Mouse (Mus musculus) kidney, embryonic 15.5 days (tissue): ENCODE data around the gene Tdp2. TPM values are rescaled to one million over a fixed set of nuclear protein-coding genes. Genes with fewer than 3 reads are reported as not detected.
A peak's percentile ranks its signal among the peaks of the same experiment; 100 is the strongest.

Source experiments
- ATAC-seq: fragments of 200-750 bp; cut with Nextera tagmentation; replicated peaks from 2 replicates; pipeline ENCODE4 v1.8.0; 2017; ENCODE audit warnings: moderate TSS enrichment; ENCODE audit not compliant: low FRiP score
- H3K27ac ChIP-seq: fragments of 300-500 bp; sonication (generic); 2 replicates; pipeline ENCODE4 v1.5.1; 2015; ENCODE audit warnings: mild to moderate bottlenecking, inconsistent platforms
- H3K27me3 ChIP-seq: fragments of 300-500 bp; sonication (generic); 2 replicates; pipeline ENCODE4 v1.6.1; 2015; ENCODE audit warnings: inconsistent platforms
- H3K36me3 ChIP-seq: fragments of 300-500 bp; sonication (generic); 2 replicates; pipeline ENCODE4 v1.6.1; 2015; ENCODE audit warnings: inconsistent platforms
- H3K4me1 ChIP-seq: fragments of 300-500 bp; sonication (generic); 2 replicates; pipeline ENCODE4 v1.6.1; 2015; ENCODE audit warnings: inconsistent platforms
- H3K4me2 ChIP-seq: fragments of 300-500 bp; sonication (generic); 2 replicates; pipeline ENCODE4 v1.6.1; 2015; ENCODE audit warnings: moderate library complexity, mild to moderate bottlenecking, inconsistent platforms
- H3K4me3 ChIP-seq: fragments of 300-500 bp; sonication (generic); replicated peaks from 2 replicates; pipeline ENCODE4 v1.5.1; 2015; ENCODE audit warnings: mild to moderate bottlenecking, inconsistent platforms
- H3K9ac ChIP-seq: fragments of 300-500 bp; sonication (generic); 2 replicates; pipeline ENCODE4 v1.6.1; 2015; ENCODE audit warnings: mild to moderate bottlenecking, inconsistent platforms
- H3K9me3 ChIP-seq: fragments of 300-500 bp; sonication (generic); replicated peaks from 2 replicates; pipeline ENCODE4 v1.6.1; 2016; ENCODE audit warnings: inconsistent platforms
- WGBS: fragments of 180-500 bp; shearing (Covaris S2); methylation state at CpG from one replicate; pipeline ENCODE4 v1.1.7; 2015; ENCODE audit warnings: mixed read lengths; 5-methylcytosine and 5-hydroxymethylcytosine counted together
- polyA plus RNA-seq: library from polyadenylated mRNA; unstranded; fragments of >200 nt; fragmentation: Nextera tagmentation; extraction: Ambion mirVana; gene quantifications from 2 replicates; pipeline ENCODE4 v1.2.1, GENCODE M21; 2015

Tdp2 gene
- polyA plus RNA-seq, result 63.9 and 65.5 TPM in 2 replicates

DNA sequence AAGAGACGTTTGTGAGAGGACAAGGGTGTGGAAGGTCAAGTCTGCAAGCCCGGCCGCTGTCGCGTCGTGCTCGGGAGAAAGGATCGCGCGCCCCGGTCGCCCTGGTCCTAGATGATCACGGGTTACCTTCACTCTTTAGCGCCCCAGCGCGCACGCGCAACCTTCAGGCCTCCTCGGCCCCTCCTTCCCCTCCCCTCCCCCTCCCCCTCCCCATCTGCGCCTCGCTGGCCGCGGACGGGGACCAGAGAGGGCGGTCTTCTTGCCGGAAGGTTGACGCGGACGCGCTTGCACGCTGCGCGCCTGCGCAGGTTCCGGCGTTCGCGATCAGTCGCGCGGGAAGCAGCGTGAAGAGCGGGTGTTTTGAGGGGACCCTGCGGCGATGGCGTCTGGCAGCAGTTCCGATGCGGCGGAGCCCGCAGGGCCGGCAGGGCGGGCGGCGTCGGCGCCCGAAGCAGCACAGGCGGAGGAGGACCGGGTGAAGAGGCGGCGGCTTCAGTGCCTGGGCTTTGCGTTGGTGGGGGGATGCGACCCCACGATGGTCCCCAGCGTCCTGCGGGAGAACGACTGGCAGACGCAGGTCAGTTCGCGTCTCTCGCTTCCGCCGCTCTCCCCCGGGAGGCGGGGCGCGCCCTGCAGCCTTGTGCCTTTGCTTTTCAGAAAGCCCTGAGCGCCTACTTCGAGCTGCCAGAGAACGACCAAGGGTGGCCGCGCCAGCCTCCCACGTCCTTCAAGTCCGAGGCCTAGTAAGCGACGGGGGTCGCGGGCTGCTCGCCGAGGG, at the start of gene Tdp2, which contains the start of gene Acot13:
Tdp2 (plus strand) TSS at position 327 of the 778 bp plus-strand sequence.
Acot13 (minus strand) TSS at position 188 of the 778 bp plus-strand sequence.
- Histone ChIP-seq H3K9me3 (no peaks in the 10 kb centered on the region), H3K4me2 (peak within 1 kb of the TSS; percentile 65), H3K27me3 (no peaks in the 10 kb centered on the region), H3K4me1 (peaks cover 20% of the 10 kb centered on the region), H3K36me3 (peaks cover 6% of the 10 kb centered on the region; the same call in 1 of the 2 replicates), H3K27ac (peak within 1 kb of the TSS; percentile 97), H3K9ac (peak within 1 kb of the TSS; percentile 91), H3K4me3 (peak within 1 kb of the TSS; percentile 85)
- ATAC-seq, result peak; percentile 97
- WGBS, result under 1% methylated on average over 90 of the region's 90 CpGs

DNA sequence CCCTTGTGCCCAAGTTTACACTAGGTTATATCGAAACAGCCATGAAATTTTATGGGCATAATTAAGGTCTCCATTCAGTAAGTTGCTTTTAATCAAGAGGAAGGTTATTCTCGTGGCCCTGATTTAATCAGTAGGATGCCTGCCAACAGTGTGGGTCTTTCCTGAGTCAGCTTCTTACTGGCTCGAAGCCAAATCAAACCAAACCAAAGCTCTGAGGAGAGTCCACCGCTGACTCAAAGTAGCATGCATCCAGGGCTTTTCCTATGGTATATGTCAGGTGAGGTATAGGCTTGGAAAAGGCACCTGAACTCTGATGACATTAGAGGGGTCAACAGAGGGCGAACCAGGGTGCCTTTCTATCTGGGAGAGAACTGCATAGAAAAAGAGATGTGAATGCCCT, 49.6 kb upstream of the Tdp2 start:
- no peaks in the 10 kb centered on the region for H3K9me3 ChIP-seq
- H3K4me2 ChIP-seq, result no peak overlapping the region
- ATAC-seq, result 0 out of 2 replicates have a peak, but pooled peaks have one; percentile 31
- H3K36me3 ChIP-seq, result no peaks in the 10 kb centered on the region
- H3K4me1 ChIP-seq, result peaks cover 10% of the 10 kb centered on the region; the same call in 1 of the 2 replicates
- no peak overlapping the region for H3K27ac ChIP-seq
- no peak overlapping the region for H3K4me3 ChIP-seq
- H3K27me3 ChIP-seq, result no peaks in the 10 kb centered on the region
- H3K9ac ChIP-seq, result no peak overlapping the region
- 55% methylated on average over 5 of the region's 5 CpGs for WGBS

DNA sequence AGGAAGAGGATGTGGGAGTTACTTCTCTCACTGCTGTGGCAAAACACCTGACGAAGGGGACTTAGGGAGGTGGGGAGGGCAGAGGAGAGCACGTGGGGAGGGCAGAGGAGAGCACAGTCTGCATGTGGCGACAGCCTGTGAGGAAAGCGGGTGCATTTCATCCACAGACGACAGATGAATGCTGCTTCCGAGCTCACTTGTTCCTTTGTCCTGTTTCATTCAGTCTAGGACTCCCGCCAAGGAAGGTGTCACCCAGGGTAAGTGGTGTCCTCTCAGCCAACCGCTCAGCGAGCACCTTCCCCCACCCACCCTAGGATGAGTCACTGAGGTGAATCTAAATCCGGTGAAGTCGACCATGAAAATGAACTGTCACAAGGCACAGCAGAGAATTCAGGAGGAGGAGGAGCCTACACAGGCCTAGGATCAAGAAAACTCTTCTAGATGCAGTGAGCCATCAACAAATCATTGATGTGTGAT, 45.4 kb upstream of the Tdp2 start:
- peak; percentile 93 for ATAC-seq
- 34% methylated on average over 11 of the region's 11 CpGs for WGBS
- no peaks in the 10 kb centered on the region for H3K9me3 ChIP-seq

DNA sequence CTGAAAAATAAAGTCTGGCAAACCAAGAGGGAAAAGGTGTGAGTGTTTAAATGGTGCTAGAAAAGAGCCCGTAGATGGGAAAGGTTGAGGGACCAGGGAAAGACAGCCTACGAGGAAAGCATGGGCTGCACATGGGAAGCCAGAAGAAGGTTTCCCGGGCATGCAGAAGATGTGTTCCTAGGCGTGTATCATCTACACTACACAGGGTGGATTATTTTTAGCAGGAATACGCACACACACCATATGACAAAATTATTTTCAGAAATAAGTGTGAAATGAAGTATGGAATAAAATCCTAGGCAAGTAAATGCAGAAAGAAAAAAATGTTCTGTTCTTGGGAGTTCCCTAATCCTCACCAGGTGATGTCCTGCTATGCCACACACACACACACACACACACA, 44.0 kb upstream of the Tdp2 start:
- Histone ChIP-seq H3K27me3 (no peaks in the 10 kb centered on the region), H3K4me1 (peaks cover 5% of the 10 kb centered on the region; the same call in 1 of the 2 replicates), H3K36me3 (no peaks in the 10 kb centered on the region), H3K4me3 (no peak overlapping the region), H3K9ac (no peak overlapping the region), H3K4me2 (no peak overlapping the region), H3K27ac (no peak overlapping the region), H3K9me3 (no peaks in the 10 kb centered on the region)
- WGBS, result 90% methylated on average over 5 of the region's 5 CpGs
- no peak for ATAC-seq

More for the DNA sequence above, 45.4 kb upstream of the Tdp2 start:
- Histone ChIP-seq H3K4me1 (peaks cover 10% of the 10 kb centered on the region; the same call in 1 of the 2 replicates), H3K4me3 (no peak overlapping the region), H3K27me3 (no peaks in the 10 kb centered on the region), H3K4me2 (peak overlapping the region; percentile 14; the same call in 1 of the 2 replicates), H3K36me3 (no peaks in the 10 kb centered on the region), H3K27ac (peak overlapping the region; percentile 46; the same call in 1 of the 2 replicates), H3K9ac (no peak overlapping the region)

DNA sequence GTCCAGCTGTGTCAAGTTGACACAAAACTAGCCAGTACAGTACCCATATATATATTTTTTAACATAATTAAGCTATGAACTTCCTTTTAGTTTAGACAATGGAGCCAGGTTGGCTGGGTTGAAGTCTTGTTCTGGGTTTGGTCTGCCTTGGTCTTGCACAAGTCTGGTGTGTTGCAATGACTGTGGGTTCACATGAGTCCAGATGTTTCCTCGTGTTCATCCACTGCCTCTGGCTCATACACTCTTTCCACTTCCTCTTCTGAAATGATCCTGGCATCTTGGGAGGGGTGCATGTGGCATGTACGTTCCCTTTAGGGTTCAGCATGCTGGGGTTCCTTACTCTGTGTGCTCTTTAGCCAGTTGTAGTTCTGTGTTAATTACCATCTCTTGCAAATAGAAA, 40.1 kb upstream of the Tdp2 start:
- peaks cover 4% of the 10 kb centered on the region; the same call in 1 of the 2 replicates for H3K4me1 ChIP-seq
- WGBS, result 76% methylated on average over 2 of the region's 2 CpGs
- no peaks in the 10 kb centered on the region for H3K9me3 ChIP-seq
- ATAC-seq, result no peak
- no peak overlapping the region for H3K27ac ChIP-seq
- no peak overlapping the region for H3K9ac ChIP-seq
- no peaks in the 10 kb centered on the region for H3K36me3 ChIP-seq
- no peak overlapping the region for H3K4me2 ChIP-seq
- no peaks in the 10 kb centered on the region for H3K27me3 ChIP-seq
- H3K4me3 ChIP-seq, result no peak overlapping the region

DNA sequence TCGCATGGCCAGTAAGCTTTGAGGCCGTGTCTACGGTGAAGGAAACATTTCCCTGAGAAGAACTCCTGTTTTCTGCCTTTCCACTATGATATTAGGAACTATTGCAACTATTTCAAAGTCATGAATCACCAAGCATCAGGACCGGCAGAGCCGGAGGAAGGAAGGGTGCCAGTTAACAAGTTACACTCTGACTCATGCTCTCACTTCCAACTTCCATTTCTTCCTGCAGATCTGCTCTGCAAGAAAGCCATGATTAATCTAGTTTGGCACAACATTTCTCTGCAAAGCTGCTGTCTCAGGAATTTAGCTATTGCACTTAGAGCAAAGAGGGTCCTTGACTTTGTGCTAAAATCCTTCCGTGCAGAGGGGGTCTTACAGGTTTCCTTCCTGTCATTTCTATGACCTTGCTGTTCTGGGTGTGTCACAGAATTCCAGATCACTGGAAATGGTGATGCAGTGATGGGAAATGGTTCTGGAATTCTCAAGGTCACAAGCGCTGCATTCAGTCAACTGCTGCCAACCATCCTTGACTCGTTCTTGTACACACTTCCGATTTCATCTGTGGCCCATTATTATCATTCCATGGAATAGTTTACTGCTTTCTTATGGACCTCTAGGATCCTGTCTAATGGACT, 39.0 kb upstream of the Tdp2 start:
- no peak overlapping the region for H3K9ac ChIP-seq
- no peaks in the 10 kb centered on the region for H3K4me1 ChIP-seq
- ATAC-seq, result no peak
- no peaks in the 10 kb centered on the region for H3K27me3 ChIP-seq
- no peak overlapping the region for H3K4me2 ChIP-seq
- H3K27ac ChIP-seq, result 0 out of 2 replicates have a peak overlapping the region, but pooled peaks have one; percentile 25
- H3K36me3 ChIP-seq, result no peaks in the 10 kb centered on the region
- H3K9me3 ChIP-seq, result no peaks in the 10 kb centered on the region
- H3K4me3 ChIP-seq, result no peak overlapping the region
- 78% methylated on average over 9 of the region's 9 CpGs for WGBS

DNA sequence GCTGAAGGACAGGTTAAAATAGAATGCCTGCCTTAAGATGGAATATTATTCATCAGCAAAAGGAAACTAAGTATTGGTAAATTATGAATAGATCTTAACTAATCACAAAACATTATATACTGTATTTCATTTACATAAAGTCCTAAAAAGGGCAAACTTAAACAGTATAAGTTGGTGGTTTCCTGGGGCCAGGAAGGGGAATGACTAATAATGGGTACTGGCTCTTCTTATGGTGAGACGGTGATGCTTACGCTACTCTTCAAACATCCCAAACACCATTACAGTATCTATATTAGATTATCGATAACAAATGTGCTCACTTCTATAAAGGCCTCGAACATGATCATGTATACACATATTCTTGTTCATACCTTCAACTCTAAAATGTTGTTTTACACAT, 32.8 kb upstream of the Tdp2 start:
- Histone ChIP-seq H3K9ac (no peak overlapping the region), H3K27ac (no peak overlapping the region), H3K9me3 (no peaks in the 10 kb centered on the region), H3K36me3 (no peaks in the 10 kb centered on the region), H3K4me2 (no peak overlapping the region), H3K4me1 (peaks cover 10% of the 10 kb centered on the region), H3K4me3 (no peak overlapping the region), H3K27me3 (no peaks in the 10 kb centered on the region)
- ATAC-seq, result no peak
- WGBS, result 93% methylated on average over 4 of the region's 4 CpGs

DNA sequence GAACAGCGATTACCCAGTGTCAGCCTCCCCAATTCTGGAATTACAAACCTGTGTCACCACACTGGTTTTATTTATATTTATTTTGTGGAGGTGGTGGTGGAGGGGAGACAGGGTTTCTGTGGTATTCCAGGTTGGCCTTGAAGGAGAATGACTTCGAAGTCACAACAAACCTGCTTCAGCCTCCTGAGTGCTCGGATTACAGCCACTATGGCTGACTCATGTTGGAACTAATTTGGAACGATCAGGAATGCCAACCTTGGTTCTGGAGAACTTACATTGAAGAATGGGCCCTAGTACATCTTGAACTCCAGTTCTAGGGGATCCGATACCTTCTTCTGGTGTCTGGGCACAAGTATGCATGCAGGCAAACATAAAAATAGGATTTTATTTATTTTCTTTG, 32.1 kb upstream of the Tdp2 start:
- Histone ChIP-seq H3K36me3 (no peaks in the 10 kb centered on the region), H3K27me3 (no peaks in the 10 kb centered on the region), H3K9ac (peak overlapping the region; percentile 53), H3K4me3 (peak overlapping the region; percentile 91), H3K4me1 (peaks cover 13% of the 10 kb centered on the region), H3K9me3 (no peaks in the 10 kb centered on the region), H3K27ac (no peak overlapping the region), H3K4me2 (peak overlapping the region; percentile 87)
- ATAC-seq, result no peak
- WGBS, result 60% methylated on average over 5 of the region's 5 CpGs

DNA sequence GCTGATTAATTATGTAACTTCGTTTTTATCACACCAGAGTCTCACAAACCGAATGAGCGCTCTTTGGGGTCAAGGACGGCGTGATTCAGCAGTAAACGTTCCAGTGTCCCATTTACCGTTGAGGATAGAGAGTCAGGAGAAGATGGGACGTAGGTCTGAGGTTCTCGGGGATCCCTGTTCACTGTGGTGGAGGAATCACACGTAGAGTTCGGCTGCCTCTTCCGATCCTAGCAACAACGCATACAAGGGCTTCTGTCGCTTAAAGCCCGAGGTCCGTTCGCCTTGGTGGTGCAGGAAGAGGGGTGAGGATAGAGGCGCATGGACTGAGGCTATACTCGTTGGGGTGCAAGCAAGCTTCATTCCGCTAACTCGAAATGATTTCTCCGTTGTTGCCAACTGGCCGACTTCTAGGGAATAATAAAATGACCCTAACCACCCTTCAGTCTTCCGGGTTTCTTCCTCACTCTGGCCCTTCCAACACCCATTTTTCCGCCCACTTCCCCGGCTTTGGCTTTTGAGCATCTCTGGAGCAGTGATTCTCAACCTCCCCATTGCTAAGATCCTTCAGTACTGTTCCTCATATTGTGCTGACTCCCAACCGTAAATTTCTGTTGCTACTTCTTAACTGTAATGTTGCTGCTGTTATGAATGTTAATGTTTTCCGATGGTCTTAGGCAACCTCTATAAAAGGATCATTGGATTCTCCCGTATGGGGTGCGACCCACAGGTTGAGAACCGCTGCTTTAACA, 31.4 kb upstream of the Tdp2 start:
- peak; percentile 34 for ATAC-seq
- Histone ChIP-seq H3K4me1 (peaks cover 16% of the 10 kb centered on the region), H3K27ac (peak overlapping the region; percentile 99), H3K9ac (peak overlapping the region; percentile 53), H3K9me3 (no peaks in the 10 kb centered on the region), H3K27me3 (no peaks in the 10 kb centered on the region), H3K36me3 (peaks cover 3% of the 10 kb centered on the region; the same call in 1 of the 2 replicates), H3K4me2 (peak overlapping the region; percentile 87), H3K4me3 (peak overlapping the region; percentile 91)
- whole genome bisulfite sequencing, result under 1% methylated on average over 31 of the region's 31 CpGs

DNA sequence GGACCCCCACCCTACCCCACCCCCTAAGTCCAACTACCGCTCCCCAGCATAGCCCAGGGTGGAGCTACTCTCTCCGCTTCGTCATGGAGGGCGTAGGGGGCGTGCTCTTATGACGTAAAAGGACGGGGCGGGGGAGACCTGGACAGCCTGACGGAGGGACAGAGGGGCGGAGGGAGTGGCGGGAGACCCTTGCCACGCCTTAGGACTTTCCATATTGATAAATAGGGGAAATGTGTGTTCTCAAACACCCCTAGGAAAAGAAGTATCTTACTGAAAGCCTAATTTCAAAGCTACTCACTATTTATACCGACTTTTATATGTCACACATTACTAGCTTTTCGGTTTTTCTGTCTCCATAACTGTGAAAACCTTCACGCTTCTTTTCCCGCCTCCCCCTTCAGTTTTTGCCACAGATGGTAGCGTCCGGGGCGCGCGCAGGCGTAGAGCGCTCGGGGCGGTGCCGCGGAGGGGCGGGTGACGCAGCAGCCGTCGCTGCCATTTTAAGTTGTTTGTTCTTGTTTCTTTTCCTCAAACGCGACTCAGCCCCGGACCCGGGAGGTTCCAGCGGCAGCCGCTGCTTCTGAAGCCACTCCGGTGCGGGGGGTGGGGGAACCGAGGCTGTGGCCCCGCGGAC, 30.7 kb upstream of the Tdp2 start:
- peaks cover 16% of the 10 kb centered on the region for H3K4me1 ChIP-seq
- H3K9ac ChIP-seq, result peak overlapping the region; percentile 98
- no peaks in the 10 kb centered on the region for H3K9me3 ChIP-seq
- WGBS, result under 1% methylated on average over 42 of the region's 42 CpGs
- ATAC-seq, result peak; percentile 97
- no peaks in the 10 kb centered on the region for H3K27me3 ChIP-seq
- H3K27ac ChIP-seq, result peak overlapping the region; percentile 99
- peak overlapping the region; percentile 91 for H3K4me3 ChIP-seq
- H3K4me2 ChIP-seq, result peak overlapping the region; percentile 87
- H3K36me3 ChIP-seq, result peaks cover 9% of the 10 kb centered on the region

DNA sequence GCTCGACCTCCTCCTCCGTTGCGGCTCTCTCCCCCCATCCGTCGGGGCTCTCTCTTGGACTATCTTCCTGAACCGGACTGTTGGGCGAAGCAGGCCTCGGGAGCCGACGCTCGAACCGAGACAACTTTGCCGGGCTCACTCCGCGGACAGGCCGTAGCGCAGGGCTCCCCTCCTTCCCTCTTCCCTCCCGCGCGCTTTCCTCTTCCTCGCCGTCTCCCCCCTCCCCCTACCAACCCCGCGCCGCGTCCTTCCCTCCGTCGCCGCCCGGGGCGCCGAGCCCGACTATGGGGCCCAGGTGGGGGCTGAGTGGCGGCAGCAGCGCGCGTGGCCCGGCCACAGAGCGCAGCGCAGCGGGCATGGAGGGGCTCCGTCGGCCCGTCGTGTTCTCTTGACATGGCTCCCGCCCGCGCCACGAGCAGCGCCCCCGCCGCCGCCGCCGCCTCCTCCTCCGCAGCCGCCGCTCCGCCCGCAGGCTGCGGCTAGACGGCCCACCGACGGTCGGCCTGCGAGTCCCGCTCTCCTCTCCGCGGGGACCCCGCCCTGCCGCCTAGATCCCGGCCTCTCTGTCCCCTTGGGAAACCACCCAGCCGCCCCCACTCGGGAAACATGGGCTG, 30.1 kb upstream of the Tdp2 start, which contains the start of gene BC005537:
BC005537 (plus strand) TSS at position 350 of the 614 bp plus-strand sequence.
- H3K27ac ChIP-seq, result peak within 1 kb of the TSS; percentile 99
- ATAC-seq, result peak; percentile 60
- no peaks in the 10 kb centered on the region for H3K9me3 ChIP-seq
- H3K4me2 ChIP-seq, result peak within 1 kb of the TSS; percentile 87
- peak within 1 kb of the TSS; percentile 98 for H3K9ac ChIP-seq
- under 1% methylated on average over 61 of the region's 74 CpGs for WGBS
- peaks cover 15% of the 10 kb centered on the region for H3K36me3 ChIP-seq
- H3K27me3 ChIP-seq, result no peaks in the 10 kb centered on the region
- peaks cover 16% of the 10 kb centered on the region for H3K4me1 ChIP-seq
- H3K4me3 ChIP-seq, result peak within 1 kb of the TSS; percentile 91
